Mouse (Mus musculus) right cerebral cortex, postnatal 25 days (tissue): ENCODE results near the gene Ano6.

ENCODE experiments used
- DNase-seq: peaks from one replicate; pipeline ENCODE4 v3.0.0; 2022

The Ano6 gene

GRCm38 (mm10) chr15:95895699-95896098, 105.1 kb downstream of the Ano6 start:
- no peak for DNase-seq

GRCm38 (mm10) chr15:95897653-95898052, 107.0 kb downstream of the Ano6 start:
- no peak for DNase-seq

DNA sequence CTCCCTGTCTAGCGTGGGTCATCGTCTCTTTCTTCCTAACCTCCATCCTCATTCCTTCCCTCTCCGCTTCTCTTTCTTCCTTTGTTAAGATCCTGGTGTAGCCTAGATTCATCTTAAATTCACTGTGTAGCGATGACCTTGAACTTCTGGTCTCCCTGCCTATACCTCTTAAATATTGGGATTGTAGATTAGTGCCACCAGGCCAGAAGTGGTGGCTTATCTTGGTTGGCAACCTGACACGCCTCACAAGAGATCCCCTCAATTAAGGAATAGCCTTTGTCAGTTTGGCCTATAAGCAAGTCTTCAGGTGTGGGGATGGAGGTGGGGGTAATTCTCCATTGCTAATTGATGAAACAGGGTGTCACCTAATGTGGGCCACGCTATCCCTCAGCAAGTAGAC, 107.8 kb downstream of the Ano6 start:
- DNase-seq, result no peak

DNA sequence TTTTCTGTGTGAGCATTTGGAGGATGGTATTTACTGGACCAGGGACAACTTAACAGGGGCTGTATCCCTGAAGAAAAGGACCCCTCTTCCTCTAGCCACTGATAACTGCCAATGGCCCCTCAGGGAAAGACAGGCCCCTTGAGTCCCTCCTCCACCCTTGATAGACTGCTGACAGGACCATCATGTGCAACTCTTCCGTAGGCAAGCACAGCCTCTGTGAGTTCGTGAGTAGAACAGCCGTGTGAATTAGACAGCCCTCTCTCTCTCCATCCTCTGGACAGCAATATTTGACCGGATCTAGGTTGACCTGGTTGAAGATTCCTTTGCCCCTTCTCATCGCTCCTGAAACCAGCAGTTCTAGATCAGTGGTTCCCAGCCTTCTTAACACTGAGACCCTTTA, 111.8 kb downstream of the Ano6 start:
- no peak for DNase-seq

GRCm38 (mm10) chr15:95904247-95904646, 113.6 kb downstream of the Ano6 start:
- DNase-seq, result no peak

GRCm38 (mm10) chr15:95906017-95906749, 115.5 kb downstream of the Ano6 start:
- no peak for DNase-seq

DNA sequence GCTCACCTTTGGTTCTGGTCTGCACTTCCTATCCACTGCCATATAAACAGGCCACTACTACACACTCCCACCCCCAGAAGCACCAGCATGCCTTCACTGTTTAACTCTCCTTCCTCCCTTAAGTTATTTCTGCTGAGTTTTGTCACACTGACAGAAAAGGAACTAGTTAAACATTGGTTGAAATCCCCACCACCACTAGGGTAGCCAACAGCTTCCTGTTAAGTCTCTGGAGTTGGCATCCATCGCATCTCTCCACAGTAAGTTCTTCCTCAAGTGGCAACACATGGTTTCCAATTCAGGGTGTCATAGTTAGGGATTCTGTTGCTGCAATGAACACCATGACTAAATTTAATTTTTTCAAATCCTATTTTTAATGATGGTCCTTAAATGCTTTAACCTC, 116.2 kb downstream of the Ano6 start:
- no peak for DNase-seq

GRCm38 (mm10) chr15:95907337-95907736, 116.7 kb downstream of the Ano6 start:
- DNase-seq, result peak; percentile 44

GRCm38 (mm10) chr15:95907909-95908308, 117.3 kb downstream of the Ano6 start:
- DNase-seq, result no peak

GRCm38 (mm10) chr15:95910099-95910780, 119.6 kb downstream of the Ano6 start:
- no peak for DNase-seq

GRCm38 (mm10) chr15:95914963-95915362, 124.3 kb downstream of the Ano6 start:
- DNase-seq, result no peak

DNA sequence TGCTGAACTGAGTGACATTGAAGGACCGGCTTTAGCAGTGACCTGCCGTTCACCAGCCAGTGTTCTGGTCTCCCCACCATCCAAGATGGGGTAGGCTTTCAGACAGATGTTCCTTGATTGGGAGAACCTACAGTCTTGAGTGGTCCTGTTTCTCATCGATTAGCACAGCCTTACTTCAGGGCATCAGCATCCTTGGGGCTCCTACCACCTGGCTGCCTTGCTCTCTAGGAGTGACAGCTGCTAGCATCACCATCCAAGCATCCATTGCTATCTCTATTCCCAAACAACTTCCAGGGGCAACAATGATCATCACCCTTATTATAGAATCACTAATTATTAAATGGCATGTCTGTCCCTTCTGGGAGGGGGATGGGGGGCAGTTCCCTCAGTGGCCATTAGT, 124.8 kb downstream of the Ano6 start:
- DNase-seq, result no peak

- DNase-seq, result no peak
Measured at GRCm38 (mm10) chr15:95917330-95917729, 126.7 kb downstream of the Ano6 start.

DNA sequence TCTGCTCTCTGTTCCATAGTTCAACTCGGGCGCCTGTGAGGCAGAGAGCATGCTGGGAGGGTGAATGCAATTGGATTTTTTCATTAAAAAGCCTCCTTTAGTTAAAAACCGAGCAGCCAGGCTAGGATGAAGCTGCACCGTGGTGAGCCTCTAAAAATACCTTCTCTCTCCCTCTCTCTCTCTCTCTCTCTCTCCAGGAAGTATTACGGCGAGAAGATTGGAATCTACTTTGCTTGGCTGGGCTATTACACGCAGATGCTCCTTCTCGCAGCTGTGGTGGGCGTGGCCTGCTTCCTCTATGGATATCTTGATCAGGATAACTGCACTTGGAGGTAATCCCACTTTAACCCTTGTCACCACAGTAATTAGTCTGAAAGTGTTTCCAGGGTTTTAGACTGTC, 129.4 kb downstream of the Ano6 start:
- DNase-seq, result peak; percentile 35

- no peak for DNase-seq
Measured at GRCm38 (mm10) chr15:95921072-95921471, 130.4 kb downstream of the Ano6 start.

DNA sequence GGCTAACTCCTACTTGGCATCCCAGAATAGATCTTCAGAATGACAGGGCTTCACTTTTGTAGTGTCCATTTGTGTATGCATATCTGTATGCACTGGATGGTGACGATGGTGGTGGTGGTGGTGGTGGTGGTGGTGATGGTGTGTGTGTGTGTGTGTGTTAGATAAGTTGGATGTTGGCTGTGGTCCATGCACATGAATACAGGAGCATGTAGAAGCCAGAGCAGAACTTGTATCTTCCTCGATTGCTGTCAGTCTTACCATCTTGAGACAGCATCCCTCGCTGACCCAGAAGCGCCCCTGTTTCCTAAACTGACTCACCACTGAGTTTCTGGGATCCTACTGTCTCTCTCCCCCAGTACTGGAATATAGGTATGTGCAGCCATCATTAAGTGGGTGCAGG, 131.0 kb downstream of the Ano6 start:
- DNase-seq, result no peak

- DNase-seq, result no peak
Measured at GRCm38 (mm10) chr15:95922558-95922957, 131.9 kb downstream of the Ano6 start.

DNA sequence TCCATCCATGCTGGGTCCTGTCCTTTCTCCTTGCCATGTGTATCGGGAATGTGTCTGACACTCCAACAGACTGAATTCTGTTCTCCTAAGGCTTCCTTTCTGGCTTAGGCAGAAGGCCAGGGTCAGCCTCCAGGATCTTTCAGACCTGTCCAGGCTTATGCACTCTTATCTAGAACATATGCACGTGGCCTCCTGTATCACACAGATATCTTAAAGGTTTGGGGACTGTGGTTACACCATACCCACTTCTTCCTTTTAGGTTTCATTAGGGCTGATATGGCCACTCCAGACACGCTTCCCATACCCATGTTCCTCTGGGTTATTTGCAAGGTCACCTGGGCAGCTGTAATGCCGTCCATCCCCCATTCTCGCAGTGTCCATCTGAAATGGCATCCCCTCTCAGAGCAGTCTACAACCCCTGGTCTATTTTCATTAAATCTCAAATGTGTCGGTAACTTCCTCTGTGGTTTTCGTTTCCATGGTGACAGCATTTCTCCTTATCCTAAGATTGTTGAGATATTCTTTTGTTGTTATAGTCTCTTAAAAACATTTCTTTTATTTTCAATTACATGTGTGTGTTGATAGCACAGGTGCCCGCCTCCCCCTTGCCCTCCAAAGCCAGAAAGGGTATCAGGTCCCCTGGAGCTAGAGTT, 134.8 kb downstream of the Ano6 start:
- no peak for DNase-seq

GRCm38 (mm10) chr15:95929087-95929486, 138.4 kb downstream of the Ano6 start:
- no peak for DNase-seq

- peak; percentile 51 for DNase-seq
Measured at GRCm38 (mm10) chr15:95931013-95931775, 140.6 kb downstream of the Ano6 start.

DNA sequence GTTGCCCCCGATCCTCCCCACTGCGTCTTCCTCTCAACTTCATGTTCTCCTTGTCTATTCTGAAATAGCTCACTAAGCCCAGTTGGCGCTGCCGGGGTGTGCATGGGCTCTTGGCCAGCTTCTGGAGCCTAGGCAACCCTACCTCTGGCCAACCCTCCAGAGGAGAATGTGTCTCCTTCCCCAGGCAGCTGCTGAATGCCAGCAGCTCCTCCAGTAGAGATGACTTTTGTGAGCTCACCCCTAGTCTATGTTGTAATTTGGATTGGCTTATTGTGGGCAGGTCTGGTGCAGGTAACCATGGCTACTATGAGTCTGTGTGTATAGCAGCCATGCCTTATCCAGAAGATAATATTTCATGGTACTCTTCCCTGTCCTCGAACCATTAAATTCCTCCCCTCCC, 141.7 kb downstream of the Ano6 start:
- peak; percentile 73 for DNase-seq

GRCm38 (mm10) chr15:95935141-95935540, 144.5 kb downstream of the Ano6 start:
- DNase-seq, result peak; percentile 37

- no peak for DNase-seq
Measured at GRCm38 (mm10) chr15:95943470-95943869, 152.8 kb downstream of the Ano6 start.
